Mouse (Mus musculus): ENCODE measurements at regions not wholly inside any gene's neighbourhood (a gene's known extent, or its start where the extent isn't known, plus 50 kb on each side); places are given as distances from the start of the nearest gene placed in this dataset.

GRCm38 (mm10) chr1:121136846-121137245 is 195.5 kb downstream of the Insig2 start:
- ATAC-seq (ENCODE audit: poor library complexity, severe bottlenecking): no peak

GRCm38 (mm10) chr1:121144981-121145380 is 187.4 kb downstream of the Insig2 start:
- no peak for ATAC-seq (ENCODE audit: poor library complexity, severe bottlenecking)

GRCm38 (mm10) chr1:121153476-121153875 is 178.9 kb downstream of the Insig2 start:
- no peak for ATAC-seq (ENCODE audit: poor library complexity, severe bottlenecking)

GRCm38 (mm10) chr1:121154616-121155015 is 177.8 kb downstream of the Insig2 start:
- ATAC-seq (ENCODE audit: poor library complexity, severe bottlenecking): no peak

GRCm38 (mm10) chr1:121168651-121169050 is 163.7 kb downstream of the Insig2 start:
- no peak for ATAC-seq (ENCODE audit: poor library complexity, severe bottlenecking)

GRCm38 (mm10) chr1:121176541-121176940 is 155.8 kb downstream of the Insig2 start:
- no peak for ATAC-seq (ENCODE audit: poor library complexity, severe bottlenecking)

GRCm38 (mm10) chr1:121177136-121177907 is 155.1 kb downstream of the Insig2 start:
- ATAC-seq (ENCODE audit: poor library complexity, severe bottlenecking): no peak

GRCm38 (mm10) chr1:121177908-121178311 is 154.5 kb downstream of the Insig2 start:
- no peak for ATAC-seq (ENCODE audit: poor library complexity, severe bottlenecking)

- ATAC-seq (ENCODE audit: poor library complexity, severe bottlenecking): no peak
These were observed 153.7 kb downstream of the Insig2 start for GRCm38 (mm10) chr1:121178611-121179245.

GRCm38 (mm10) chr1:121180273-121181030 is 151.9 kb downstream of the Insig2 start:
- no peak for ATAC-seq (ENCODE audit: poor library complexity, severe bottlenecking)

- no peak for ATAC-seq (ENCODE audit: poor library complexity, severe bottlenecking)
These were observed 143.5 kb downstream of the Insig2 start for GRCm38 (mm10) chr1:121188895-121189294.

- ATAC-seq (ENCODE audit: poor library complexity, severe bottlenecking): no peak
These were observed 137.6 kb downstream of the Insig2 start for GRCm38 (mm10) chr1:121194800-121195199.

GRCm38 (mm10) chr1:121215843-121216242 is 116.5 kb downstream of the Insig2 start:
- no peak for ATAC-seq (ENCODE audit: poor library complexity, severe bottlenecking)

- ATAC-seq (ENCODE audit: poor library complexity, severe bottlenecking): no peak
These were observed 108.1 kb downstream of the Insig2 start for GRCm38 (mm10) chr1:121224250-121224649.

- ATAC-seq (ENCODE audit: poor library complexity, severe bottlenecking): no peak
These were observed 105.7 kb downstream of the Insig2 start for GRCm38 (mm10) chr1:121226466-121227232.

- ATAC-seq (ENCODE audit: poor library complexity, severe bottlenecking): no peak
These were observed 105.2 kb downstream of the Insig2 start for GRCm38 (mm10) chr1:121227233-121227594.

GRCm38 (mm10) chr1:121243576-121243975 is 88.8 kb downstream of the Insig2 start:
- no peak for ATAC-seq (ENCODE audit: poor library complexity, severe bottlenecking)

GRCm38 (mm10) chr1:121247556-121247955 is 84.8 kb downstream of the Insig2 start:
- no peak for ATAC-seq (ENCODE audit: poor library complexity, severe bottlenecking)

- ATAC-seq (ENCODE audit: poor library complexity, severe bottlenecking): no peak
These were observed 83.3 kb downstream of the Insig2 start for GRCm38 (mm10) chr1:121249081-121249480.

- no peak for ATAC-seq (ENCODE audit: poor library complexity, severe bottlenecking)
These were observed 81.7 kb downstream of the Insig2 start for GRCm38 (mm10) chr1:121250686-121251085.

- ATAC-seq (ENCODE audit: poor library complexity, severe bottlenecking): no peak
These were observed 80.3 kb downstream of the Insig2 start for GRCm38 (mm10) chr1:121252056-121252455.

Data from megakaryocyte, adult 5-6 weeks (primary cell).